Mouse (Mus musculus): ENCODE results near the gene Zfp827.

GRCm38 (mm10) chr8:79141592-79141991, 113.4 kb downstream of the Zfp827 start:
- TF ChIP-seq POLR2A (IDR thresholded peaks at IDR 0.05; ENCODE audit: low read depth, low read length) (no peak), CTCF (IDR thresholded peaks at IDR 0.05; ENCODE audit: borderline replicate concordance, insufficient read depth, low read length) (no peak)

All from embryonic fibroblast, embryonic 13.5 days (primary cell).